Mouse (Mus musculus): ENCODE results near the gene Cstad. TPM values are rescaled to one million over a fixed set of nuclear protein-coding genes. Genes with fewer than 3 reads are reported as not detected.

Gene Cstad
- polyA plus RNA-seq, 1 experiment, result 0.16 TPM

DNA sequence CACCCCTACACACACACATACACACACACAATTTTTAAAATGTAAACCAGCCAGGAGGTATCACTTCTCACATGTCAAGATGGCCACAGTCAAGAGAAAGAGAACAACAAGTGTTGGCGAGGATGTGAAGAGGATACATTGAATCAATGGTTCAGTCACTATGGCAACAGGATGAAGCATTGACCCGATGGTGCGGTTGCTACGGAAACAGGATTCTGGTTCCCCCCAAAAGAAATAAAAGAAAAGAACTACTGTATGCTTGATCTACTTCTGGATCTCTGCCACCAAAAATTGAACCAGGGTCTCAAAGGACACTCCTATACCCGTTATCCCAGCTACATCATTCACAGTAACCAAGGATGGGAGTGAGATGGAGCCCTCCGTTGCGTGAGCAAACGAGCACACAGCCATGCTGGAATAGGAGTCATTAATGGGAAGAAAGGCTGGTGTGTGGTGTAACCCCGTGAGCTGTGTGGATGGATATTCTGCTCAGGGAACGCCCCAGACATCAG is 13.9 kb downstream of the Cstad start:
- TF ChIP-seq GATA1 (IDR thresholded peaks at IDR 0.05; ENCODE audit: low read length), result no peak

DNA sequence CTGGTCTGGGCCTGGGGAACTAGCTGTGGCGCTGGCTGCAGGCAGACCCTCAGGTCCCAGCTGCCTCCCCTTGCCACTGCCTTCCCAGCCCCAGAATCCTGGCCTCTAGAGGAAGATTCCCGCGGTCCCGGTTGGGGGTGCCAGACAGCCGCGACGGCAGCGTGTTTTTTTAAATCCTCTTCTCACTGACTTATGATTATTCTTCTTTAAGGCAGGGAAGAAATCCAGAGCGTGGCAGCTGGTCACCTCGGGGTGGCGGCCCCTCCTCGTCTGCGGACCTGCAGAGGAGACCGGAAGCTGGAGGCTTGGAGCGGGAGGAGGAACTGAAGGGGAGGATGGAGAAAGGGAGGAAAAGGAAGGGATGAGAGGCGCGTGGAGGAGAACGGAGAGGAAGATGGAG is 18.7 kb downstream of the Cstad start:
- TF ChIP-seq GATA1 (IDR thresholded peaks at IDR 0.05; ENCODE audit: low read length), result no peak

DNA sequence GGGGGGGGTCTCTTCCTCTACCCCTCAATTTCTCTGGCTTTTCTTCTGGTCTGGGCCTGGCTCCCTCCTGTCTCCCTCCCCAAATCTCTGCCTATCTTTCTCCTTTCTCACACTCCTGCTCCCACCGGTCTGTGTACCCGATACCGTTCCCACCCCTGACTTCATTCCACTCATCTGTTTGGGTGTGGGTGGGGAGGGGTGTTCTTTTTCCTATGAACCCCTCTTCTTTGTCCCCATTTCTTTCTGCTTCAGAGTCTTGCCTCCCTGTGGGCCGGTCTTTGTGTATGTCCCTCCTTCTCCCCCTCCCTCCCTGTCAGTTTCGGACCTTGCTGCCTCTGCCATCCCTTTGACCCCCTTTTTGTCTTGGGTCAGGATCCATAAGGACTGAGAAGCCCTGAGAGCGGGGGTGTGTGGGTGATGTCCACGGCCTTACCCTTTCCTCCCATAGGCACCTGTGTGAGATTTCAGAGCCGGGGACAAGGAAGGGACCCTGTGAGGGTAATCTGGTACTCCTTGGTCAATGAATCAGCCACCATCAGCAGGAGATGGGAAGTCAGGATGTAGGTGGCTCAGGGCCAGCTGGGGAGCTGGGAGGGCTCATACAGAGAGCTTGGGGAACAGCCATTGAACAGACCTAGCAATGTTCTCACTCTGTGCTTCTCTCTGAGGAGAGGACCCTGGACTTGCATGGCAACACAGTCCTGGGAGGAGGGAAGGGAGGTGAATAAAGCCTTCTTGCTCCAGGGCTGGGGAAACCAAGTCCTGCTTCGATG is 19.5 kb downstream of the Cstad start:
- no peak for TF ChIP-seq GATA1 (IDR thresholded peaks at IDR 0.05; ENCODE audit: low read length)

DNA sequence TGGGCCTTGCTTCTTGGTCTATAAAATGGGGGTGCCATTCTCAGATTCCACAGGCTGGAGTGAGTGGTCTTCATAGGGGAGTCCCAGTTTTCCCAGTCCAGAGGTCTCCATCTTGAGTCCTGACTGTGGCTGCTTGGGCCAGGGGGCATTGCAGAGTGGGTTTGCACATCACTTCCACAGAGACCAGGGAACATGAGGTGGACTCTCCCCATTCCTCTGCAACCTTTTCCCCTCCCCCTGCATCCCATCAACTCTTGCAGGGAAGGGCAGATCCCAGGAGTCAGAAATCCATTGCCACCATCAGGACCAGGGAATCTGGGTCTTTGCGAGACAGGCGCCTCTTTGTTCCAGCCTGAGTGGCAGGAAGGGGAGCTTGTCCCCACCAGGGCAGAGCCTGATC is 21.0 kb downstream of the Cstad start:
- TF ChIP-seq GATA1 (IDR thresholded peaks at IDR 0.05; ENCODE audit: low read length), result no peak

DNA sequence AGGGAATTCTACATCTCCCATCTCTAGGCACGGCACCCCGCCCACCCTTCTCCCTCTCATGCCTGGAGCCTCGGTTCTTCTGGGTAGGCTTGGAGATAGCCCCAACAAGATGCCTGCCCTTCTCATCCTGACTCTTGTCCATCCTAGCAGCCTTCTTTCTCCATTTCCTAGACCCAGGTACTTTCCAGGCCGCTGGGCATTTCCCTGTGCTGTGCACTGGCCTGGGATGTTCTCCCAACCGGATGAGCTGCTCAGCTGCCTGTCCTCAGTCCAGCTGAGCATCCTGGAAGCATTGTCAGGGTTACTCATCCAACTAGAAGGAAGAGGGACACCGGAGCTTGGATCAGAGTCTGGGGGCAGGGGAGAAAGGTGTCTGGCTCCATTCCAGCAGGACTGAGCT is 21.6 kb downstream of the Cstad start:
- no peak for TF ChIP-seq GATA1 (IDR thresholded peaks at IDR 0.05; ENCODE audit: low read length)

DNA sequence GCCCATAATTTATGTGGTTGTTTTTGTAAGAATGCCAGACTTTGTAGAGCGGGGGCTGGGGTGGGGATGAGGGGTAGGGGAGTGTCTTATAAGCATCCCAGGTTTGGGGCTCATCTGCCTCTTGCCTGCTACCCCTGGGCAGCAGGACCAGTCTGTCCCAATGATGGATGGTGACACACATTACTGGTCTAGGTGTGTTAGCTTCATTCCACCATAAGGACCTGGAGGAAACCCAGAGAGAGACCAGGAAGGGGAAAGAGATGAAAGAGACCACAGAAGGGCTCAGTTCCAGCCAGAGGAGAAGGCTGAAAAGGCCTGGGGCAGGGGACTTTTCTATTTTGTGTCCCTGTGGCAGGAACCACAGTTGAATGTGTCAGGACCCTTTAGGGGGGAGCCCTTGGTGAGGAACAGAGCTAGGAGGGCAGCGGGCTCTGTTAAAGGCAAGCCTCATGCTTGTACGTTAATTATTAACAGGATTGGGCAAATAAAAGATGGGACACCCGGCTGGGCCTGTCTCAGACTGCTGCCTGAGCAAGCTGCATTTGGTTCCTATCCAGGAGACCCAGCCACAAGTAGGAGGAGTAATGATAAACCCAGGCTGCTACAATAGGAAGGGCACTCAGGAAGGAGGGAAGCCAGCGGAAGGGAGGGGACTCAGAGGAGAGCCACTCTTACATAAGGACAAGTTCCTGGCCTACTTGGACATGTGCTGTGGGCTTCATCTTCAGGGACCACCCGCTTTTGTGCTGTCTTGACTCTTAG is 23.8 kb downstream of the Cstad start:
- no peak for TF ChIP-seq GATA1 (IDR thresholded peaks at IDR 0.05; ENCODE audit: low read length)

DNA sequence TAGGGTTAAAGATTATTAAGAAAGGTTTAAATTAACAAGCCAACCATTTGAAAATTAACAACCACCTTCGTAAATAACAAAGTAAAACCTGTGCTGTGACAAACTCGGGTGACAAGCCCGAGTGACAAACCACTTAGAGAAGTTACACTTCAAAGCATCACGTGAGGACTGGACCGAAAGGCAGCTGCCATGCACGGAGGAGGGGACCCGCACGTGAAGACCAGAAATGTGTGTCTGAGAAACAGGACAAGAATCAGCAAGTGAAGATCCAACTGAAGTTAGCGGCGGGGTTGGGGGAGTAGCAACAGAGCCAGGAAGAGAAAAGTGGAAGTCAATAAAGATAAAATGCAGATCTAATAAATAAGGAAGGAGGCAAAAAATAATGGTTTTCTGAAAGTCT is 29.0 kb downstream of the Cstad start:
- no peak for TF ChIP-seq GATA1 (IDR thresholded peaks at IDR 0.05; ENCODE audit: low read length)

DNA sequence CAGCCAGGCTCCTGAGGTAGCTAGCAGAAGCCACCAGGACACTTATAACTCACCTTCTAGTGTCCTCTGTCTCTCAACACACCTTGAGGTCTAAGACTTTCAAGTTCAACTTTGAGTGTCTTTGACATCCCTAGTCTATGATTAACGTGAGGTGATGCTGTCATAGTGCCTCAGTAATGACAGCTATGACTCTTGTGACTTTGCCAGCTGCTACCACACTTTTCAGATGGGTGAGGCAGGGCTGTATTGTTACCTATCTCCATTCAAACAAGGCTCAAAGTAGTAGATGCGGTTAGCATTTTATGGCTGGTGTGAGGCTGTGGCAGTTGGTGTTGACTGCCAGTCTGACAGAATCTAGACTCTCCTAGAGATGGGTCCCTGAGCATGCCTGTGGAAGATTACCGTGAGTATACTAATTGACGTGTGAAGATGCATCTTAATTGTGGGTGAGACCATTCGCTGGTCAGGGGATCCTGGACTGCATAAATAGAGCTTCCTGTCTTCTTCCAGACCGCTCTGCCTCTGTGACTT is 30.5 kb downstream of the Cstad start:
- no peak for TF ChIP-seq GATA1 (IDR thresholded peaks at IDR 0.05; ENCODE audit: low read length)

DNA sequence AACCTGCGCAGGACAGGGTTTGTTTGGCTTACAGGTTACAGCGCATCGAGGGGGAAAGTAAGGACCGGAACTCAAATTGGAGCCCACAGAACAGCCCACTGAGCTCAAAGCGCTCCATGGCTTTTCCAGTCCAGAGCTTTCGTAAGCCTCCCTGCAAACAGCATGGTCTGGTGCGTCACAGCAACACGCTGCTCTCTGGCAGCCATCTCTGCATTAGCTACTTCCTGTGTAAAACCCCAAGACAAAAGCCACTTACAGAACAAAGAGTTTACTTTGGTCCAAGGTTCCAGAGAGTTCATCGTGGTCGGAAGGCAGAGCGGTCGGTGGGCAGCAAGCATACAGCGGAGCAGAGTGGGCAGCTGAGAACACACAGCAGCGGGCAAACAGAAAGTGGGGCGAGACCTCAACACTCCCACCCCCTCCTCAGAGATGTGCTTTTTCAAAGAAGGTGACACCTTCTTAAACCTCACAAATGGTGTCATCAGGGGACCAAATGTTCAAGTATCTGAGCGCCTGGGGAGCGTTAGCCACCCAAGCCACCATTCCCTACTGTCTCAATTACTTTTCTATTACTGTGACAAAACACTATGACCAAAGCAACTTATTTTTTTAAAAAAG is 31.3 kb downstream of the Cstad start:
- no peak for TF ChIP-seq GATA1 (IDR thresholded peaks at IDR 0.05; ENCODE audit: low read length)

DNA sequence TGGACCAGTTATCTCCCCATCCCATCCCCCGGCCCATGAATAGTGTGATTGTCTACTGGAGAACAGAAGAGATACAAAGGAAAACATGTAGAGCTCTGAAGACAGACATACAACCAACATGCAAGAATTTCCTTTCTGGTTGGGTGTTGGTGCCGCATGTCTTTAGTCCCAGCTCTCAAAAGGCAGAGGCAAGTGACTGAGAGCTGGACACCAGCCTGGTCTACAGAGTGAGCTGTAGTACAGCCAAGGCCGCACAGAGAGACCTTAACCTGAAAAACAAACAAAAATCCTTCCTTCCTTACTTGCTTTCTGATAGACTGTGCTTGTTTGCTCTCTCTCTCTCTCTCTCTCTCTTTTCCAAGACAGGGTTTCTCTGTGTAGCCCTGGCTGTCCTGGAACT is 32.5 kb downstream of the Cstad start:
- TF ChIP-seq GATA1 (IDR thresholded peaks at IDR 0.05; ENCODE audit: low read length), result no peak

DNA sequence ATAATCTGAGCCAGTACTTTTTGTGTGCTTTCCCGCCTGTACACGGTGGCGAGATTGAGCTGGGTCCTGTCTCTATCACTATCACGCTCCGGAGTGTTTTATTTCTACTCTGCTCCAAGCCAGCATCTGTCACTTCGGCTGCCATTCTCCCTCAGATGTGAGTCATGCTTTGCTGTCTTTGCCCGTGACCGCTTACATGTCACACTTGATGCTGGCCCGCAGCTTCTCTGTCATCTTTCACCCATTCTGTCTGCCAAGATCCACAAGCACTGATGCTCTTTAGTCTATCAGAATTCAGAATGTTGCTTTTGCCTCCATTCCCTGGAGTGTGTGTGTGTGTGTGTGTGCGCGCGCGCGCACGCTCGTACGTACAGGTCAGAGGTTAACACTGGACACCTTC is 33.5 kb downstream of the Cstad start:
- no peak for TF ChIP-seq GATA1 (IDR thresholded peaks at IDR 0.05; ENCODE audit: low read length)

DNA sequence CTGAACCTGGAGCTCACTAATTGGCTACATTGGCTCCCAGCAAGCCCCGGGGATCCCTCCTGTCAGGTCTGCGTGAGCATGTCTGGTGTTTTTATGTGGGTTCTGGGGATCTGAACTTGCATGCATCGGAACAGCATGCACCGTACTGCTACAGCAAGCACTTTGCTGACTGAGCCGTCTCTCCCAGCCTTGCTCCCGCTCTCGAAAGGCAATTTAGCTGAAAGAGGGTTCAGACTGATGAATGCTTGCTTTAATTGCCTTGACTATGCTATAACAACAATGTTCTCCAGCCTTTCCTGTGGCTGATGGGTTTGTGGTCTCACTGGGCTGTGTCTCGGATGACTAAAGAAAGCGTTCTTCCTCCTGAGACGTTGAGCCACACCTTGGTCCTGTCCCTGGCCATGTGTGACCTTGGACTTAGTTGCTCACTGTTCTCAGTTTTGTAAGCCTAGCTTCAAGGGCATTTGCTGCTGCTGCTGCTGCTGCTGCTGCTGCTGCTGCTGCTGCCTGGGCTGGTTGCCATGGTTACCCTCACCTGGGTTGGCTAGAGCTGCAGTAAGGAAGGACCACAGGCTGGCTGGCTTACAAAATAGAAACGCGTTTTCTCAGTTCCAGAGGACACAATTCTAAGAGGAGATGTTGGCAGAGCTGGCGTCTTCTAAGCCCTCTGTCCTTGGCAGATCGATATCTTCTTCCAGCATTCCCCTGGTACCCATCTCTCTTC is 34.4 kb downstream of the Cstad start:
- TF ChIP-seq GATA1 (IDR thresholded peaks at IDR 0.05; ENCODE audit: low read length), result no peak

DNA sequence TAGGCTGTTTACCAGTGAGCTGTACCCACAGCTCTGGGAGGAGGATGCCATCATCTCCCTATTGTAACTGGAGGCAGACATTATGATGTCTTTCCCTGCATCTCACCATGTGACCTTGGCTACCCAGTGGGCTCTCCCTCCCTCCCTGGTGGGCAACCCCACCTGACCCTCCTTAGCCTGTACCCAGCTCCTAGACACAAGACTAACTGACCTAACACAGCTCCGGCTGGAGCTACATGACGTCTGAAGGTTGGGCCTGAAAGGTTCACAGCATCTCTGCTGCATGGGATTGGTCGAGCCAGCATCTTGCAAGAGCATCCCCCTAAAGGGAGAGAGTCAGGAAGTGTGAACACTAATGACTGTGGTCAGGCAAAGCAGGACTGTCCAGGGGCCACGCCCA is 35.0 kb downstream of the Cstad start:
- no peak for TF ChIP-seq GATA1 (IDR thresholded peaks at IDR 0.05; ENCODE audit: low read length)

DNA sequence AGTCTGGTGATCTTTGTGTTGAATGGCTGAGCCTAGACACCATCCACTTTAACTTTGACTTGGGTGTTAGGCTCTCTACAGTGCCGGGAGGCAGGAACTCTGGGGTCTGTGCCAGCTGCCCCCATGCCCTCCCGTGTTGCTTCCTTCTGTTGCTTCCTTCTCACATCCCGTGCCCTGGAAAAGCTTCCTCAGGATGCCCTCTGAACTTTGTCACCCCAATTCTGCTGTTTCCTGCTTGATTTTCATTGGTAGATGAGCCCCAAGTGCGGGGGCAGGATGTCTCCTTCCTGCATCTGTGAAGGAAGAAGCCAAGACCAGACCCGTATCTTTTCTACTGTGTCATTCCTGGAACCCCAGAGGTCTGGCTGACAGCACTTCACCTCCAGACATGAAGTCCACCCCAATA is 41.4 kb downstream of the Cstad start:
- TF ChIP-seq GATA1 (IDR thresholded peaks at IDR 0.05; ENCODE audit: low read length), result no peak

DNA sequence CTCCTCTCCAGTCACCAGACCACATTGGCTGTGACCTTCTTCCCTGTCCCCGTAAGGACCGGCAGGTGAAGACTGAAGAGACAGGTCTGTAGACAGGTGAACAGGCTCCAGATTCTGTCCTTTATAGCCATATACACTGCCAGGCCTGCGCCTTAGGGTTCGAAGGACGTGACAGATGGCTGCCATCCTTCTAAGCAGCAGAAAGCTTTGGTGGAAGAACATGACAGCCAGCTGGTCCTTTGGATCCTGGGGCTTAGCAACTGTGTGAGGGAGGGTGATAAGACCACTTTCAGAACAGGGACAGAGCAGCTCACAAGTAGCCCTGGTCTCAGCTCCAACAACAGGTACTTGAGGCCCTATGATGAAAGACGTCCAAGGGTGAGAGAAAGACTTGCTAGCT is 43.2 kb downstream of the Cstad start:
- no peak for TF ChIP-seq GATA1 (IDR thresholded peaks at IDR 0.05; ENCODE audit: low read length)
